Mouse (Mus musculus): ENCODE measurements around the gene Mrpl27. TPM values are rescaled to one million over a fixed set of nuclear protein-coding genes. Genes with fewer than 3 reads are reported as not detected.
A peak's percentile ranks its signal among the peaks of the same experiment; 100 is the strongest.
"Not testable (repeated sequence)": the region's sequence is repeated elsewhere in the genome, so short reads cannot be mapped to it uniquely, and the experiment has no call there.

Mrpl27 gene
- total RNA-seq, 4 experiments from 2014 or later = 43.5 to 48.0 (median 45.8) TPM

DNA sequence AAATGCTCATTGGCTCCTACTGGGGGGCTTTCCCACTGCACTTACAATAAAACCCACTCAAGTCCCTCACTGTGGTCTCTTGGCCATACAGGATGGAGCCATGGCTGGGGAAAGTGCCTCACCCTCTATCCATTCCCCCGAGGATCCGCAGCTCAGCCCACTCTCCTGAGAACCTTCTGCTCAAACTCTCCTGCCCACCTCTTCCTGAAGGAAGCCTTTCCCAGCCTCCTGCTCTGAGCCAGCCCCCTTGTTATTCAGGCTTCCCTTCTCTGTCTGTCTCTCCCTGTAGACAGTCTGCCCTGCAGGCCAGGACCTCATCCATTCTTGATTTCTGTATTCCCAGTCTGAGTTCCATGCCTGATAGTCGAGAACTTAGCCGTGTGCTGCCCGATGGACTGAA lies 21.4 kb downstream of the Mrpl27 start:
- DNase-seq (ENCODE audit: low spot score in 2 of 2) = no peak

DNA sequence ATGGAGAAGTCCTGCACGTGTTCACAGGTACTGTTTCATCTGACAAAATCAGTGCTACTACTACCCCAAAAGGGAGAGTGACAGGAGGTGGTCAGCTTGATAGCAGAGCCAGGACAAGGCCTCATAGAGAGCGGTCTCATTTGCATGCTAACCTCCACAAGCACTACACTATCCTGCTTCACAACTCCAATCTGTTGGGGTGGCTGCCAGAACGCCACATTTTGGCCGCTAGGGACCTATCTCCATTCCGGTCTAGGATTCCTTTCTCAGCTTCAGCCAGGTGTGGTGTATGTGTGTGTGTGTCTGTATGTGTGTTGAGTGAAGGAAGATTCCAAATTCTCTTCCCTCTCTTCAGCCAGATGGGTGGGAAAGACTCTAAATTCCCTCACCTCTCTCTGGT lies 21.9 kb downstream of the Mrpl27 start:
- DNase-seq (ENCODE audit: low spot score in 2 of 2) = no peak

DNA sequence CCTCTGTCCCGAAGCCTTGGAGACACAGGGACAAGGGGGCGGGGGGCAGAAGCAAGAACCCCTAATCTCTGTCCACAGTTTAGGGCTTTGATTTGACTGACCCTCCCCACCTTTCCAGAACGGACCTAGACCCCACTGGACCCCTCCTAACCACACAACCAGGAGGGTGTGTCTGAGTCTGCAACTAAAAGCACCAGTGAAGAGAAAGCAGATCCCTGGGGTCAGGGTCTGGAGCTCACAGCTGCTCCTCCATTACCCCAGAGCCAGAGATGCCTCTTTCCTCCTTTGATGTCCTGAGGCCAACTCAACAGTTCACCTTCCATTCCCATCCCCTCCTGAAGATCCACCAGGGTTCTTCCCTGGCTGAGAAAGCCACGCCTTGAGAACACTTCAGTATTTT lies 22.7 kb downstream of the Mrpl27 start:
- no peak for DNase-seq (ENCODE audit: low spot score in 2 of 2)

DNA sequence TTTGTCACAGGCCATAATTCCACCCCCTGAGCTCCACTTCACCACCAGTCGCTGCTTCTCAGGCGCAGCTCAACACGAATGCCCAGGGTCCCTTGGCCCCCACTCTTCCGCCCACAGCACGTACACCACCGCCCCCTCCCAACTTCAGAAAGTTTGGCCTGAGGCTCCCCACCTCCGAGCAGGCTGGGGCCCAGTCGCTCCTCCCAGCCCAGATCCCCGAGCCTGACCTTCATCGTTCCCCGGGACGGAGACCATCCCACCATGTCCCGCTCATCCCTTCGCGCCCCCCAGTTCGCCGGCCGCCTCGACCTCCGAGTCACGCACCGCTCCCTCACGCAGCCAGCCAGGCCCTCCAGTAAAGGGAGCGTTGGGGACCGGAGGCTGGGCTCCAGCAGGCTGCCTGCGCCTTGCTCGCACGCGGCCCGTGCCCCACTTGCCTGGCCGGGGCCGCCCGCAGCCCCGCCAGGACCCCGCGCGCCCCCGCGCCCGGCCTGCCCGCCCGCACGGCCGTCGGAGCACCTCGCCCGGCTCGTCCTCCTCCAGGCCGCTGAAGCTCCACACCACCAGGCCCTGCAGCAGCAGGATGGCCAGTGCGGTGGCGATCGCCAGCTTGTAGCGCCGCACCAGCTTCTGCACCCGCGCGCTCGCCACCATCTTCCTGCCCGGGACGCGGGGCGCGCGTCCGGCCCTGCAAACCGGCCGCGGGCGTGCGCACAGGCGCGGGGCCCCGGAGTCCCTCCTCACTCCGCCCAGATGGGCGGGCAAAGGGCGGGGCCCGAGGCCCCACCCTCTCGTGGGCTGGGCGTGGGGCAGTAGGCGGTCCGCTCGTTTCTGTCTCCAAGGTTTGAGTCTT lies 23.4 kb downstream of the Mrpl27 start, which contains the start of gene Xylt2:
Gene Xylt2, minus strand, starts transcription at position 762 of the 853 bp plus-strand sequence.
- peak; percentile 87 to 89 for DNase-seq (ENCODE audit: low spot score in 2 of 2)

DNA sequence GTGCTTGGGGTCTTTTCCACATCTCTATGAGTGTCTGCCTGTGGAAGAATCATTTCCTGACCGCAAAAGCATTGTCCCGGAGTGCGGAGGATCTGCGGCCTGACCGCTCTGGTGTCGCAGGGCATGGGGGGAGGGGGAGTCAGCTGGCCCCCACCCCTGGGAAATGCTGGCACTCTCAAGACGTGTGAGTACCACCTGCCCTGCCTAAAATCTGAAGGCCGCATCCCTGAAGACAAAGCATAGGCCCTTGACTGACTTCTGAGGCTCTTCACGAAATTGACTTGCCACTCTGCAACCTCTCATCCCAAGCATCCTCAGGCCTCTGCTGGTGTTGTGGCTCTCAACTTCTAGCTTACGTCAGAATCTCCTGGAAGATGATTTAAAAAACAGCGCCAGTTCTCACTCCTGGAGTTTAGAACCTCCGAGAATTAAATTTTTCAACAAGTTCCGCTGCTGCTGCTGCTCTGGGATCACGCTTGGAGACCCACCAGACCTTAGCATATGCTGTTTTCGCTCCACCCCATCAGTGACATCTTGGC lies 24.1 kb downstream of the Mrpl27 start:
- DNase-seq (ENCODE audit: low spot score in 2 of 2) = no peak

DNA sequence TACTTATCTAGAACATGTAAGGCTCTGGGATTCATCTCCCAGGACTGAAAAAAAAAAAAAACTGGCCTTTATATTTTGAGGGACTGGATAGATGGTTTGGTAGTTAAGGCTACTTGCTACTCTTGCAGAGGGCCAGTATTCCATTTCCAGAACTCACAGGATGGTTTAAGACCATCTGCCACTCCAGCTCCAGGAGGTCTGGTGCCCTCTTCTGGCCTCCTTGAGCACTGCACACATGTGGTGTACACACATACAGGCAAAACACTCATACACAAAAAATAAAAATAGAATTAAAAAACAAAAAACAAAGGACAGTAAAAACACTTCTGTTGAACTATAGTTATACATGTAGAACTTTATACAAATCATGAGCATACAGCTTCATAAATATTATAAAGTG lies 27.1 kb downstream of the Mrpl27 start:
- no peak for DNase-seq (ENCODE audit: low spot score in 2 of 2)

DNA sequence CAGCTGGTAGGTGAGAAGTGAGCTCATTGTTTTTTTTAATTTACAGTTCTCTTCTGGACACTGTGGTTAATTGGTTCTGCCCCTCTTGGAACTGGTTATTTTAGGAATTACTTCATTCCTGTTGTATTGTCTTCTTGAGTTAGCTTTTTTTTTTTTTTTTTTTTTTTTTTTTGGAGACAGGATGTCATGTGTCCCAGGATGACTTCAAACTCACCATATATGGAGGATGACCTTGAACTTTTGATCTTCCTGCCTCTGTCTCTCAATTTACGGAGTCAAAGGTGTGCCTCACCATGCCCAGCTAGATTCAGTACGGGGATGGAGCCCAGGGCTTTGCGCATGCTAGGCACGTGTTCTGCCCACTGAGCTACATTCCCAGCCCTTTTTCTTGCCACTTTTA lies 28.1 kb downstream of the Mrpl27 start:
- no peak for DNase-seq (ENCODE audit: low spot score in 2 of 2)

DNA sequence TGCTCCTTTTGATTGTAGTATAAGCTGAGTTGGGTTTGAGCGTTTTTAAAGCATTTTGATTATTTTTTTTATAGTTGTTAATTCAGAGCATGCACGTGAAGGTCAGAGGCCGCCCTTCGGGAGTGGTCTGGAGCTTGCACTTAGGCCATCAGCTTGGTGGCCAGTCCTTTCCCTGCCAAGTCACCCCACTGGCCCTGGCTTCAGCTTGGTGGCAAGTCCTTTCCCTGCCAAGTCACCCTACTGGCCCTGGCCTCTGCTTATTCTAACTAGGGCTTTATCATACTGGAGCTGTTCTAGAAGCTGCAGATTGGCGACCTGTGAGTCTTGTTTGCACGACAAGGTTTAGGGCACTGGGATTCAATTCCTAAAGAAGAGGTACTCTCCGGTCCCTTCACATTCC lies 28.9 kb downstream of the Mrpl27 start:
- no peak for DNase-seq (ENCODE audit: low spot score in 2 of 2)

DNA sequence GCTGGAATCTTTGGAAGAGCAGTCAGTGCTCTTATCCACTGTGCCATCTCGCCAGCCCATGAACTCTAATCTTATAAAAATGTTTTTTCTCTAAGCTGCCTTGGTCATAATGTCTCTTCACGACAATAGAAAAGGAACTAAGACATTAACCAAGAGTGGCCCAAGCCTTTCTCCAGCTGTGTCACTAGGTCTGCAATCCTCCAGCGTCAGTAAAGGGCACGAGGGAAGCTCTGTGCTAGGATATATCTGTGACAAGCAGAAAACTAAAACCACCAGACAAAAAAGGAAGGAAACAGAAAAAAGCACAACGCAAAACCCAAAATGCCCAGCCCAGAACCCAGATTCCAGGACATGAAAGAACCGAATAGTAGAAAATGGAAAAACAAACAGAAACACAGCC lies 33.6 kb downstream of the Mrpl27 start:
- DNase-seq (ENCODE audit: low spot score in 2 of 2) = no peak

DNA sequence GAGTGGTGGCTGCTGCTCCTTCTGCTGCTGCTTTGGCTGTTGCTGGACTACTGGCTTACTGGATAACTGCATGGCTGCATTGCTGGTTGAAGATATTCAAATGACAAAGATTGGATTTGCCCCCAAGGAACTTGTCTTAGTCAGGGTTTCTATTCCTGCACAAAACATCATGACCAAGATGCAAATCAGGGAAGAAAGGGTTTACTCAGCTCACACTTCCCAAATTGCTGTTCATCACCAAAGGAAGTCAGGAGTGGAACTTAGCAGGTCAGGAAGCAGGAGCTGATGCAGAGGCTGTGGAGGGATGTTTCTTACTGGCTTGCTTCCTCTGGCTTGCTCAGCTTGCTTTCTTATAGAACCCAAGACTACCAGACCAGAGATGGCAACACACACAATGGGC lies 38.9 kb downstream of the Mrpl27 start:
- not testable (repeated sequence) for DNase-seq (ENCODE audit: low spot score in 2 of 2)

DNA sequence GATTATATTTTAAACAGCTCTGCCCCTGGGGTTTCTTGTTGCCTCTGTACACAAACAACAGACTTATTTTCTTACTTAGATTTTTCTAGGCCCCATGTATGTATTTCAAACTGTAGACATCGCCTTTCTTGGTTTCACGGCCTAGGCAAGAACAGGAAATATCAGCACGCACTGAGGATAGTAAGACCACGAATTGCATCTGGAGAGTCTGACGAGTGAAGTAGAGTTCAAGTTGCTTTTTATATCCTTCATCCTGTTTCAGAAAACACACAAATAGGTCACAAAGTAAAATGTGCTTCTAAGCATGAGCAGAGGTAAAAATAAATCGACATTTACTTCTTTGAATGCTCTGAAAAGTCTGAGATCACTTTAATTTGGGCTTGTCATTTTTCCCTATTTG lies 41.9 kb downstream of the Mrpl27 start:
- DNase-seq (ENCODE audit: low spot score in 2 of 2) = no peak

DNA sequence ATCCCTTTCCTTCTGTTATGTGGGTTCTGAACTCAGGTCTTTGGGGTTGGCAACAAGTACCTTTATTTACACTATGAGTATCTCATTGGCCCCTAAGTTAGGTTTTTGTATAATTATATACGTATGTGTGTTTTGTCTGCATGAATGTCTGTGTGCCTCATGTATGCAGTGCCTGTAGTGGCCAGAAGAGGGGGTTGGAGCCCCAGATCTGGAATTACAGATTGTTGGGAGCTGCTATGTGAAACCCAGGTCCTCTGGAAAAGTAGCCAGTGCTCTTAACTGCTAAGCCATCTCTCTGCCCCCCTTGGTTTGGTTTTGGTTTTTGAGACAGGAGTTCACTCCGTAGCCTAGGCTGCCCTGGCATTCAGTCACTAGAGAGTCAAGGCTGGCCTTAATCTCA lies 43.6 kb downstream of the Mrpl27 start:
- DNase-seq (ENCODE audit: low spot score in 2 of 2) = no peak

DNA sequence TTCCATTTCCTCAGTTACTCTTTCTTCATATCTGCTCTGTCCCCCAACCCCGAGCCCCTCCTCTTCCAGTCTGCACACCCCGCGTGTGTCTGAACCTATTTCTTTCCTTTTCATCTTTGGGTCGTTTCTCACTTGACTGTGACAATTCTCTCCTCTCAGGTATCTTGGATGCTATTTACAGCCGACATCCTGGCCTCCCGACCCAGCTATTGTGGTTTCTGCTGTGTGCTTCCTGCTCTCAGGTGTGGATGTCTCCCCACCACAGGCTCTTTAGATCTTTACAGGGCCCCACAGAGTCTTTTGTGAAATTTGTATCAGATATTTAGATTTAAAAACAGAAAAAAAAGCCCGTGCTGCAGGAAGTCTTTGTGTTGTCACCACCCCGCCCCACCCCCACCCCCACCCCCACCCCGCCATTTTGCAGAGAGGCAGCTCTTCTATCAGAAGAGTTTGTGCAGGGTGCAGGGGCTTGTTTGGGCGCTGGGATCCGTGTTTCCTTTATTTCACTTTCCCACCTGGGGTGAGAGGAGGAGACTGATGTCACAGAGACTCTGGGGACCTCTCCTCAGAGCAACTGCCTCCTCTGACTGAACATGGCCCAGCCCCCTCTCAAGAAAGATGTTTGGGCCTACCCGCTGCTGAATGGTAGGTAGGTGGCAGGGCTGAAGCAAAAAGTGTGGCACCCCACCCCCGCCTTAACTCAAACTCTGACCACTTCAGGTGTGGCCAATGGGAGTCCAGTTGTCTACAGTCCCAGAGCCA lies 44.3 kb downstream of the Mrpl27 start:
- DNase-seq (ENCODE audit: low spot score in 2 of 2) = no peak

DNA sequence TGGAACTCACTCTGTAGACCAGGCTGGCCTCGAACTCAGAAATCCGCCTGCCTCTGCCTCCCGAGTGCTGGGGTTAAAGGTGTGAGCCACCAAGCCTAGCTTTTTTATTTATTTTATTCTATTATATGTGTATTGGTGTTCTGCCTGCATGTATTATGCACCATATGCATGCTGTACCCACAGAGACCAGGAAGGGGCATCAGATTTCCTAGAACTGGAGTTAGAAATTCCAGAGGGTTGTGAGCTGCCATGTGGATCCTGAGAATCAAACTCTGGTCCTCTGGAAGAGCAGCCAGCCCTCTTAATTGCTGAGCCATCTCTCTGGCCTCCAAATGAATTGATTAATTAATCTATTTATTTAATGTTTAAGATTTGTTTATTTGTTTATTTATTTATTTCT lies 45.8 kb downstream of the Mrpl27 start:
- no peak for DNase-seq (ENCODE audit: low spot score in 2 of 2)

DNA sequence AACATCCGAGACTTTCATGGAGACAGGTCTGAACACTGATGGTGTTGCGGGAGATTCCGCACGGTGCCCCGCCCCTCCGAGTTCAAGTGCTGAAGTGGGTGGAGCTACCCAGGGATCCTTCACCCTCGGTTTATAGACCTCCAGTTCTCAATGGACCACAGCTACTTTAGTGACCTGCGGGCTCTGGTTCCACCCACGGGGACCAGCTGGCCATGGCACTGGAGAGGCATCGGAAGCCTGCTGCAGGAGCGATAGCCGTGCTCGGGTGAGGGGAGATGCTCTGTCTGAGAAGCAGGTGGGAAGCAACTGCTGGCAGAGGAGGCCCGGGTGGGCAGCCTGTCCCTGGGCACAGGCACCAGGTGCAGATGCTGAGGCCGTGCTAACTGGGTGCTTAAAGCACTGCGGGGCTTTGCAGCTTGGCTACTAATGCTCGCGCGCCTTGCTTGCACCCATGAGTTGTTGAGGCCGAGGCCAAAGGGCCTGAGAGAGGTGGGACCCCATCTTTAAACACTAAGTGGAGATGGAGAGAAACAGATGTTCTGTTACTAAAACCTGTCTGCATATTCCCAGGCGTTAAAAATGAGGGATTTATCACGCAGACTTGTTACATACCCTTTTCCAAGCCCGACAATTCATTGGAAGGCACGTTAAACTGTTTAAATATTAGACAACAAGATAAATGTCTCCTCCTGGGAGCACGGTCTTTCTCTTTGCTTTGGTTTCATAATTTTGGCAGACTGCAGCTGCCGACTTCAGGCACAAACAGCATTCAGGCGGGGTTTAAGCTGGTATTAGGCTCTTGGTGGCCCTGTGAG lies 48.0 kb downstream of the Mrpl27 start:
- no peak for DNase-seq (ENCODE audit: low spot score in 2 of 2)

DNA sequence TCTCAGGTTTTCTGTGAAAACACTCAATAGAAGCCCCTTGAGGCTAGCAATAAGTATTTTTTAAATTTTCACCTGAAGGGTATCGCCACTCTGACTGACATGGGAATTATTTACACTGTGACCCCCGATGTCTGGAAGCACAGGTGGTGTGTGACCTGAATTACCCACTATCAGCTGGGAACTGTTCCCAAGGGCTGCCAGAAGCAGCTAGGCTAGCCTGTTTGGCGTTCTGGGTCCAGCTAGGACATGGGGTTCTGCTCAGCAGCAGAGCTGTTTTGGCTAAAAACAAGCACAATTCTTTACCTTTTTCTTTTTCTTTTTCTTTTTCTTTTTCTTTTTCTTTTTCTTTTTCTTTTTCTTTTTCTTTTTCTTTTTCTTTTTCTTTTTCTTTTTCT lies 48.6 kb downstream of the Mrpl27 start:
- no peak for DNase-seq (ENCODE audit: low spot score in 2 of 2)

DNA sequence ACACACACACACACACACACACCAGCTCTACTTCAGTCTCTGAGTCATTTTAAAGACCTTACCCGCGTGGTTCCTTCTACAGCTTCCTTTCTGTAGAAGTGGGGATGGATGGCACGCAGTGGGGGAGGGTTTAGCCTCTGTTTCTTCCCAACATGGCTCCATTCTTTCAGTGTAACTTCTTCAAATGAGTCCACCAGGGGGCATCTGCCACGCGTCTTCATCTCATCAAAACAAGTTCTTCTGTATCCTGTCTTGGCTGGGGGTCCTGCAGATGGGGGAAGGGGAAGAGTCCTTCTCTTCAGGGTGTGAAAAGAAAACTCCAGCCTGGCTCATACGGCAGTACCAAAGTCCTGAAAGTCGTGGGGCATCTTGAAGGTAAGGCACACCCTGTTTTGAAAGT lies 50.5 kb downstream of the Mrpl27 start:
- DNase-seq (ENCODE audit: low spot score in 2 of 2) = no peak

DNA sequence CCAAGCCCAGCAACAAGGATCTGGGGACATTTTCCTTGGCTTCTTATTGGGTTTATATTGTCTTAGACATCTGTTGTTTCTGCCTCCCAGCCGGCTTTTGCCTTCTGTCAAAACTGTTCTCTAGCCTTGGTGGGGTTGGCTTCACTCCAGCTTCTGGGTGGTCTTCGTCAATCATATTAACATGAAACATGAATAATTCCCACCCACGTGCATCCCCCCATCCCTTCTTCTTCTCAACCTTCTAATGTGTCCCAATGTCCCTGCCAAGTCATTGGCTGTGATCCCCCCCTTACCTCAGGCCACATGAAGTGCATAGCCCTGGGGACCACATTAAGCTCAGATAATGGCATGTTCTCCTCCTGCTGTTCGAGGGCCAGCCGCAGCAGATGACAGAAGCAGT lies 50.9 kb downstream of the Mrpl27 start, which contains the start of gene Gm11541:
Gene Gm11541, minus strand, starts transcription at position 28 of the 400 bp plus-strand sequence.
- no peak for DNase-seq (ENCODE audit: low spot score in 2 of 2)

Data from gastrocnemius, adult 8-10 months (tissue).